Mouse (Mus musculus): ENCODE measurements around the gene Gata1. TPM values are rescaled to one million over a fixed set of nuclear protein-coding genes. Genes with fewer than 3 reads are reported as not detected.

Gata1 gene
- polyA plus RNA-seq, 1 experiment from 2014 or later = 0.39 TPM

- Histone ChIP-seq H3K27me3 (no peaks in the 10 kb centered on the region), H3K9me3 (replicated peaks) (no peaks in the 10 kb centered on the region), H3K4me2 (no peak overlapping the region), H3K9ac (no peak overlapping the region), H3K4me1 (0 out of 2 replicates have a peak, but pooled peaks cover 3% of the 10 kb centered on the region), H3K36me3 (ENCODE audit: poor library complexity, severe bottlenecking) (no peaks in the 10 kb centered on the region), H3K27ac (no peak overlapping the region), H3K4me3 (no peak overlapping the region)
- 93% methylated on average over 7 of the region's 7 CpGs for WGBS
- no peak for ATAC-seq
Observed at GRCm38 (mm10) chrX:7950091-7950490, 27.8 kb downstream of the Gata1 start.

- Histone ChIP-seq H3K4me3 (peak overlapping the region; percentile 46), H3K36me3 (ENCODE audit: poor library complexity, severe bottlenecking) (0 out of 2 replicates have a peak, but pooled peaks cover 9% of the 10 kb centered on the region), H3K4me1 (0 out of 2 replicates have a peak, but pooled peaks cover 3% of the 10 kb centered on the region), H3K9me3 (replicated peaks) (no peaks in the 10 kb centered on the region), H3K27me3 (no peaks in the 10 kb centered on the region), H3K4me2 (peak overlapping the region; percentile 63), H3K9ac (peak overlapping the region; percentile 50; the same call in 1 of the 2 replicates), H3K27ac (no peak overlapping the region)
- peak; percentile 99 for ATAC-seq
- 18% methylated on average over 38 of the region's 38 CpGs for WGBS
Observed at GRCm38 (mm10) chrX:7947900-7948492, 29.9 kb downstream of the Gata1 start.

GRCm38 (mm10) chrX:7947108-7947899 is 30.6 kb downstream of the Gata1 start, which contains the start of gene Hdac6:
TSS of gene Hdac6 (minus strand) at chrX:7947889.
- peak within 1 kb of the TSS; percentile 67 for H3K9ac ChIP-seq
- no peaks in the 10 kb centered on the region for H3K9me3 ChIP-seq (replicated peaks)
- peak; percentile 55 for ATAC-seq
- WGBS = 24% methylated on average over 31 of the region's 37 CpGs
- peak within 1 kb of the TSS; percentile 63 for H3K4me2 ChIP-seq
- H3K27me3 ChIP-seq = no peaks in the 10 kb centered on the region
- H3K4me1 ChIP-seq = 0 out of 2 replicates have a peak, but pooled peaks cover 3% of the 10 kb centered on the region
- H3K27ac ChIP-seq = peak within 1 kb of the TSS; percentile 51; the same call in 1 of the 2 replicates
- peak within 1 kb of the TSS; percentile 46 for H3K4me3 ChIP-seq
- 0 out of 2 replicates have a peak, but pooled peaks cover 9% of the 10 kb centered on the region for H3K36me3 ChIP-seq (ENCODE audit: poor library complexity, severe bottlenecking)

GRCm38 (mm10) chrX:7945618-7946017 is 32.3 kb downstream of the Gata1 start:
- no peak overlapping the region for H3K9ac ChIP-seq
- no peaks in the 10 kb centered on the region for H3K9me3 ChIP-seq (replicated peaks)
- H3K4me3 ChIP-seq = no peak overlapping the region
- H3K4me1 ChIP-seq = 0 out of 2 replicates have a peak, but pooled peaks cover 3% of the 10 kb centered on the region
- H3K27ac ChIP-seq = no peak overlapping the region
- peaks cover 9% of the 10 kb centered on the region; the same call in 1 of the 2 replicates for H3K36me3 ChIP-seq (ENCODE audit: poor library complexity, severe bottlenecking)
- no peaks in the 10 kb centered on the region for H3K27me3 ChIP-seq
- 71% methylated on average over 8 of the region's 8 CpGs for WGBS
- H3K4me2 ChIP-seq = no peak overlapping the region
- no peak for ATAC-seq

- no peaks in the 10 kb centered on the region for H3K27me3 ChIP-seq
- H3K4me2 ChIP-seq = no peak overlapping the region
- H3K27ac ChIP-seq = no peak overlapping the region
- H3K4me3 ChIP-seq = no peak overlapping the region
- H3K36me3 ChIP-seq (ENCODE audit: poor library complexity, severe bottlenecking) = peaks cover 49% of the 10 kb centered on the region
- no peaks in the 10 kb centered on the region for H3K9me3 ChIP-seq (replicated peaks)
- H3K9ac ChIP-seq = no peak overlapping the region
- WGBS = 100% methylated on average over 6 of the region's 6 CpGs
- no peaks in the 10 kb centered on the region for H3K4me1 ChIP-seq
- no peak for ATAC-seq
Observed at GRCm38 (mm10) chrX:7937667-7938066, 40.2 kb downstream of the Gata1 start.

GRCm38 (mm10) chrX:7936874-7937273 is 41.0 kb downstream of the Gata1 start:
- no peak overlapping the region for H3K9ac ChIP-seq
- peaks cover 52% of the 10 kb centered on the region for H3K36me3 ChIP-seq (ENCODE audit: poor library complexity, severe bottlenecking)
- no peak overlapping the region for H3K27ac ChIP-seq
- H3K4me2 ChIP-seq = no peak overlapping the region
- H3K9me3 ChIP-seq (replicated peaks) = no peaks in the 10 kb centered on the region
- no peak for ATAC-seq
- H3K4me3 ChIP-seq = no peak overlapping the region
- 55% methylated on average over 11 of the region's 11 CpGs for WGBS
- H3K4me1 ChIP-seq = no peaks in the 10 kb centered on the region
- H3K27me3 ChIP-seq = no peaks in the 10 kb centered on the region

GRCm38 (mm10) chrX:7928270-7928790 is 49.5 kb downstream of the Gata1 start, which contains the start of gene Eras:
TSS of gene Eras (minus strand) at chrX:7928607.
- H3K9ac ChIP-seq = no peak within 1 kb of the TSS
- ATAC-seq = no peak
- H3K36me3 ChIP-seq (ENCODE audit: poor library complexity, severe bottlenecking) = peaks cover 26% of the 10 kb centered on the region
- WGBS = 19% methylated on average over 19 of the region's 19 CpGs
- no peak within 1 kb of the TSS for H3K4me3 ChIP-seq
- peaks cover 13% of the 10 kb centered on the region for H3K27me3 ChIP-seq
- H3K4me2 ChIP-seq = no peak within 1 kb of the TSS
- H3K27ac ChIP-seq = no peak within 1 kb of the TSS
- H3K9me3 ChIP-seq (replicated peaks) = no peaks in the 10 kb centered on the region; the same call in 1 of the 2 replicates
- no peaks in the 10 kb centered on the region for H3K4me1 ChIP-seq

GRCm38 (mm10) chrX:7927116-7927515 is 50.8 kb downstream of the Gata1 start:
- no peaks in the 10 kb centered on the region; the same call in 1 of the 2 replicates for H3K9me3 ChIP-seq (replicated peaks)
- peaks cover 8% of the 10 kb centered on the region for H3K4me1 ChIP-seq
- H3K36me3 ChIP-seq (ENCODE audit: poor library complexity, severe bottlenecking) = peaks cover 27% of the 10 kb centered on the region
- no peak overlapping the region for H3K9ac ChIP-seq
- H3K4me3 ChIP-seq = no peak overlapping the region
- no peak overlapping the region for H3K4me2 ChIP-seq
- WGBS = 28% methylated on average over 10 of the region's 10 CpGs
- H3K27me3 ChIP-seq = peaks cover 25% of the 10 kb centered on the region
- no peak for ATAC-seq
- no peak overlapping the region for H3K27ac ChIP-seq

- Histone ChIP-seq H3K27me3 (peaks cover 29% of the 10 kb centered on the region), H3K4me3 (no peak overlapping the region), H3K9me3 (replicated peaks) (no peaks in the 10 kb centered on the region; the same call in 1 of the 2 replicates), H3K36me3 (ENCODE audit: poor library complexity, severe bottlenecking) (peaks cover 18% of the 10 kb centered on the region), H3K4me1 (peaks cover 8% of the 10 kb centered on the region), H3K9ac (no peak overlapping the region), H3K4me2 (no peak overlapping the region), H3K27ac (no peak overlapping the region)
- ATAC-seq = no peak
- 84% methylated on average over 6 of the region's 6 CpGs for WGBS
Observed at GRCm38 (mm10) chrX:7926266-7926665, 51.6 kb downstream of the Gata1 start.

GRCm38 (mm10) chrX:7922032-7922431 is 55.8 kb downstream of the Gata1 start:
- ATAC-seq = no peak
- whole genome bisulfite sequencing = 14% methylated on average over 33 of the region's 48 CpGs
- no peak overlapping the region for H3K27ac ChIP-seq
- peaks cover 29% of the 10 kb centered on the region for H3K27me3 ChIP-seq
- H3K9me3 ChIP-seq (replicated peaks) = no peaks in the 10 kb centered on the region
- 0 out of 2 replicates have a peak, but pooled peaks cover 5% of the 10 kb centered on the region for H3K36me3 ChIP-seq (ENCODE audit: poor library complexity, severe bottlenecking)
- H3K4me3 ChIP-seq = peak overlapping the region; percentile 46
- peak overlapping the region; percentile 59 for H3K9ac ChIP-seq
- H3K4me2 ChIP-seq = peak overlapping the region; percentile 63
- peaks cover 8% of the 10 kb centered on the region for H3K4me1 ChIP-seq

- Histone ChIP-seq H3K27me3 (peaks cover 24% of the 10 kb centered on the region), H3K27ac (peak within 1 kb of the TSS; percentile 57), H3K9me3 (replicated peaks) (no peaks in the 10 kb centered on the region), H3K36me3 (ENCODE audit: poor library complexity, severe bottlenecking) (0 out of 2 replicates have a peak, but pooled peaks cover 5% of the 10 kb centered on the region), H3K4me1 (peaks cover 8% of the 10 kb centered on the region), H3K9ac (peak within 1 kb of the TSS; percentile 60), H3K4me2 (peak within 1 kb of the TSS; percentile 63), H3K4me3 (peak within 1 kb of the TSS; percentile 46)
- WGBS = 21% methylated on average over 30 of the region's 40 CpGs
- peak; percentile 91 for ATAC-seq
Observed at GRCm38 (mm10) chrX:7919601-7920383, 58.1 kb downstream of the Gata1 start, which contains the start of gene Pcsk1n. TSS of gene Pcsk1n (plus strand) at chrX:7919822.

All from forebrain, embryonic 13.5 days (tissue).